Mouse (Mus musculus) brain, embryonic 14.5 days (tissue): Measurements from ENCODE around the gene Usp16. TPM values are rescaled to one million over a fixed set of nuclear protein-coding genes. Genes with fewer than 3 reads are reported as not detected.

ENCODE experiments used
- DNase-seq: peaks from one replicate; pipeline ENCODE4 v3.0.0-alpha.2; 2011; ENCODE audit warnings: low read depth
- CTCF ChIP-seq: fragments of 200-500 bp; IDR thresholded peaks from 2 replicates; pipeline ENCODE4 v1.5.1; 2012; ENCODE audit warnings: inconsistent platforms, mild to moderate bottlenecking, moderate library complexity, borderline replicate concordance; ENCODE audit not compliant: insufficient read depth, insufficient read length; ENCODE audit errors: extremely low read depth
- POLR2A ChIP-seq: fragments of 200-500 bp; IDR thresholded peaks from 2 replicates; pipeline ENCODE4 v1.6.1; 2012; ENCODE audit warnings: mild to moderate bottlenecking, inconsistent platforms, borderline replicate concordance; ENCODE audit not compliant: poor library complexity, insufficient read depth, insufficient read length, severe bottlenecking; ENCODE audit errors: extremely low read depth
- polyA plus RNA-seq: library from polyadenylated mRNA; depleted of rRNA; stranded (reverse); fragments of >200 nt; gene quantifications from 2 replicates; pipeline ENCODE4 v1.2.3, GENCODE M21; 2012; rRNA removed

Gene Usp16
- polyA plus RNA-seq, 1 experiment, result 60.4 TPM

DNA sequence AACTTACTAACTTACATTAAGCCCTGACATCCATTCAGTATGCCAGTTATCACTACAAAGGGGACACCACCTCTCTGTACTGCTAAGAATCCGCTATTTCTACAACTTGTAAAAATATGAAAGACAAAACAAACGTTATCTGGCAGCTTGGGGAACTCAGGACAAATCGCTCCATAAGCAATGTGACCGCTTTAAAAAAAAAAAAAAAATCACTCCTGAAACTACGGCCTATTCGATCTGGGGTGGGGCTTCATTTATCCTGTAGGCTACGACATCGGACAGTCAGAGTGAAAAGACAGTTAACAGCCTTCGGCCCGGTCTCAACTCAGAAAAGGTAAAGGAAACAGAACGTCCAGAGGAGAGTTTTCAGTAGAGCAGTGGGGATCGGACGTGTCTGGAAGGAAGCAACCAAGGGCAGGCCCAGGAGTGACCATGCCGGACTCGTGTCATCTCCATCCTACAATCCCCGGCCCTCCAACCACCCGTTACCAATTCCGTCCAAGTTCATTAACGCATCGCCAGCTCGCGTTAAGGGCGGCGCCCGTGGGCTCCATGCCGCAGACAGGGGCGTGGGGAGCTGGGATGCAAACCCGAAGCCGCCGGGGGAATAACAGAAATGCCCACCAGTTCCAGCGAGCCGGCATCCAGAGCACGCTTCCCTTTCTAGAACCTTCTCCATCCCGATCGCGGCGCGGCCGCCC lies 40.6 kb downstream of the Usp16 start:
- DNase-seq, result no peak
- no peak for TF ChIP-seq POLR2A
- TF ChIP-seq CTCF, result no peak

DNA sequence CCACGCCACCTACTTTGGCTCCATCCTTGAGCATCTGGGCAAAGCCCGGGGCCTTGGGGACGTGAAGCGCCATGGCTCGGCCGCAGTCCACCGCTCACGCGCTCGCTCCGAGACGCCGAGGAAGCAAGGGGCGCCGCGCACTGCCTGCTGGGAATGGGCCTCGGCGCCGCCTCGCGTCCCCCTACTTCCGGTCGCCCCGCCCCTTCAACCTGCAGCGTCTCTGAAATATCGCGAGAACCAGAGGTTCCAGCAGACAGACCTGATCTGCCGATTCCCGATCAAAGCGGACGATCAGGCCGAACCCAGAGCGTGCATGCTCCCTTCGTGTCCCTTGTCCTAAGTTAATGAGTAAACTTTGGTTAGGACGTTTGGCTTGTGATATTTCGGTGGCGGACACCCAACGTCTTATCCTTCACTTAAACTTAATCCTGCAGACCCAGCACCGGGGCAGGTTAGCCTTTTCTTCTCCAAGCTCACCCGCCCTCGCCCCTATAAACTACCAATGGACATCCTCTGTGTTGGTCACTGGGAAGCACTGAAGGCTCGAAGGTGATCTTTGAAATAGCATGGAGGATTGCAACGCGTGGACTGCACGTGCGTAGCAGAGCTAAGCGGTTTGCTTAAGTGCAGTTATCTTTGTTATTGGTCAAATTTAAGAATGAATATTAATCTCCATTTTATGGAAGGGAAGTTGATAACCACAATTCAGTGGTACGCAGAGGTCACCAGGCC lies 41.4 kb downstream of the Usp16 start, which contains the start of gene Cct8:
Gene Cct8, minus strand, starts transcription at position 158 of the 732 bp plus-strand sequence.
- TF ChIP-seq CTCF, result no peak
- TF ChIP-seq POLR2A, result peak; percentile 91
- peak; percentile 99 for DNase-seq

- TF ChIP-seq CTCF (no peak), POLR2A (no peak)
- no peak for DNase-seq
Measured at GRCm38 (mm10) chr16:87496728-87497127, 42.2 kb downstream of the Usp16 start.

DNA sequence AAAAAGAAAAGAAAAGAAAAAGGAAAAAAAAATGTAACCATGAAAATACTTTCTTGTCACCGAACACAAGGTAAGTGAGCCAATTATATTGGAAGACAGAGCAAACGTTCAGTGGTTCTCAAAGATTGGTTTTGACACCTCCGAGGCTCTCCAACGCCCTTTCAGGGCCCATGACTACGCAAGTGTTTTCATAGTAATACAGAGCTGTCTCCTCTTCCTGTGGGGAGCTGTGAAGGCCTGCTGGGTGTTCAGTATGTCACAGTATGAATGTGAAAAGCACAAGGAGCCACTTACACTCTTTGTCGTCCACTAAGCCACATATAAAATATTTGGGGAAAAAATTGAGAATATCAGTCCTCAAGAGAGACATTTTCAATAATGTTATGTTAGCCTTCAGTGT lies 42.7 kb downstream of the Usp16 start:
- no peak for DNase-seq
- TF ChIP-seq CTCF, result no peak
- TF ChIP-seq POLR2A, result no peak

DNA sequence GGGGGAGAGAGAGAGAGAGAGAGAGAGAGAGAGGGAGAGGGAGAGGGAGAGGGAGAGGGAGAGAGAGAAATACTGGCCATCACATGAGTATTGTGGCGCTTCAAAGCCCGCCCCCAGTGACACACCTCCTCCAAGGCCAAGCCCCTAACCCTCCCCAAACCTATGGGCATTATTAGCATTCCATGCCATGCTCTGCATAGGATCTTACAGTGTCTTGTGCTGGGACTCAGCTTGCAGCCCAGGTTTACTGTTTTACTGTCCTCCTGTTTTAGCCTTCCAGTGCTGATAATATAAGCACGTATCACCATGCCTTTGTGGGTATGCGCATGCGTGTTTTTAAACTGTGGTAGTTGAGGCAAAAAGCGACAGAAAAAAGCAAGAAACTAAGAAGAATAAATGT lies 45.1 kb downstream of the Usp16 start:
- DNase-seq, result peak; percentile 9
- TF ChIP-seq POLR2A, result no peak
- no peak for TF ChIP-seq CTCF

GRCm38 (mm10) chr16:87501304-87502078 lies 47.0 kb downstream of the Usp16 start:
- TF ChIP-seq POLR2A (no peak), CTCF (no peak)
- peak; percentile 24 for DNase-seq

GRCm38 (mm10) chr16:87511706-87512105 lies 57.2 kb downstream of the Usp16 start:
- TF ChIP-seq POLR2A, result no peak
- TF ChIP-seq CTCF, result no peak
- peak; percentile 74 for DNase-seq

GRCm38 (mm10) chr16:87512331-87512730 lies 57.8 kb downstream of the Usp16 start:
- DNase-seq, result no peak
- TF ChIP-seq CTCF, result no peak
- no peak for TF ChIP-seq POLR2A

DNA sequence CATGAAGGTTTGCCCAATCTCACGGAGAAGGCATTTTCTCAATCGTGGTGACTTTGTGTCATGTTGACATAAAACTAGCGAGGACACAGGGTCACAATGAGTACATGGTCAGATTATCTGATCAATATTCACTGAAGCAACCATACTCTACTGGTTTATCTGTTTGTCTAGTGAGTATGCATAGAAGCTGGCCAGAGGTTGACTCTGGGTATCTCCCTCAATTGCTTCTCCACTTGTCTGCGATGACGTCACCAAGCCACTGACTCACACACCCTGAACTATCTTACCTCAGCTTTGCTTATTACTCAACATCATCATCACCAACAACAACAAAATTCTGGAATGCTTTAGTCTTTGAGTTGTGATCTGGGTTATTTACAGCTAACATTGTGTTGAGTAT lies 69.7 kb downstream of the Usp16 start:
- no peak for DNase-seq
- TF ChIP-seq POLR2A (no peak), CTCF (no peak)

GRCm38 (mm10) chr16:87527553-87528249 lies 73.2 kb downstream of the Usp16 start:
- TF ChIP-seq CTCF (no peak), POLR2A (no peak)
- DNase-seq, result no peak

DNA sequence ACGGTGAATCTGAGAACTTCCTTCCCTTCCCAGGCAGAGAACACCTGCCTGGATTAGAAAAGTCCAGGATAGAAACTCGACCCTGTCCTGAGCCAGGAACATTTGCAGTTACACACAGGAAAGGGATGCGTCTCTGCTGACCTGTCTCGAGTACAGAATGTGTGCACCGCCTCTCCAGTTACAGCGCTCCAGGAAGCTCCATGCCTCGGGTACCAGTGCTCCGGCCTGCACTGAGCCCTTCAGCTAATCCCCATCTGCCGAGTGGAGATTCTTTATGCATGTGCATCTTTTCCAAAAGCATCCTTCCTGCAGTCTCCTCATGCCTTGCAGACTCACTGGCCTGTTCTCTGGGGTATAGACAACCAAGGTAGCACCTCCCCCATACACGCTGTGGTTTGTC lies 74.3 kb downstream of the Usp16 start:
- TF ChIP-seq CTCF, result no peak
- TF ChIP-seq POLR2A, result no peak
- DNase-seq, result no peak

Other genes with a start within 250 kb of the Usp16 start
- 15.8 and 17.7 TPM in 2 replicates for gene N6amt1, start 100.5 kb upstream of the Usp16 start, polyA plus RNA-seq
- gene Ltn1, start 22.1 kb upstream of the Usp16 start, polyA plus RNA-seq, result 16.8 and 17.3 TPM in 2 replicates
- 7.3 and 9.3 TPM in 2 replicates for gene Rwdd2b, start 14.1 kb upstream of the Usp16 start, polyA plus RNA-seq
- gene Cct8, start 41.2 kb downstream of the Usp16 start, polyA plus RNA-seq, result 180 and 193 TPM in 2 replicates
- 0.38 and 0.49 TPM in 2 replicates for gene Map3k7cl, start 98.6 kb downstream of the Usp16 start, polyA plus RNA-seq
- gene Bach1, start 244.2 kb downstream of the Usp16 start, polyA plus RNA-seq, result 21.0 and 31.1 TPM in 2 replicates